Mouse (Mus musculus): ENCODE data around the gene Phc3.

Phc3 gene

GRCm38 (mm10) chr3:30981616-30982380 is 12.6 kb upstream of the Phc3 start:
- peak; percentile 69 for DNase-seq (ENCODE audit: extremely low read depth, insufficient read length, low spot score)

GRCm38 (mm10) chr3:30976991-30977603 is 7.9 kb upstream of the Phc3 start:
- DNase-seq (ENCODE audit: extremely low read depth, insufficient read length, low spot score), result no peak

- no peak for DNase-seq (ENCODE audit: extremely low read depth, insufficient read length, low spot score)
Measured at GRCm38 (mm10) chr3:30975102-30975754, 6.0 kb upstream of the Phc3 start.

- DNase-seq (ENCODE audit: extremely low read depth, insufficient read length, low spot score), result peak; percentile 81
Measured at GRCm38 (mm10) chr3:30968531-30969092, 603 bp downstream of the Phc3 start.

- no peak for DNase-seq (ENCODE audit: extremely low read depth, insufficient read length, low spot score)
Measured at GRCm38 (mm10) chr3:30965644-30966043, 3.6 kb downstream of the Phc3 start.

- DNase-seq (ENCODE audit: extremely low read depth, insufficient read length, low spot score), result no peak
Measured at GRCm38 (mm10) chr3:30964216-30964615, 5.0 kb downstream of the Phc3 start.

- DNase-seq (ENCODE audit: extremely low read depth, insufficient read length, low spot score), result no peak
Measured at GRCm38 (mm10) chr3:30963100-30963499, 6.1 kb downstream of the Phc3 start.

GRCm38 (mm10) chr3:30959868-30960831 is 9.1 kb downstream of the Phc3 start:
- no peak for DNase-seq (ENCODE audit: extremely low read depth, insufficient read length, low spot score)

GRCm38 (mm10) chr3:30958709-30959108 is 10.5 kb downstream of the Phc3 start:
- DNase-seq (ENCODE audit: extremely low read depth, insufficient read length, low spot score), result no peak

- no peak for DNase-seq (ENCODE audit: extremely low read depth, insufficient read length, low spot score)
Measured at GRCm38 (mm10) chr3:30956327-30956726, 12.9 kb downstream of the Phc3 start.

GRCm38 (mm10) chr3:30952273-30953070 is 16.7 kb downstream of the Phc3 start:
- no peak for DNase-seq (ENCODE audit: extremely low read depth, insufficient read length, low spot score)

GRCm38 (mm10) chr3:30951652-30952051 is 17.6 kb downstream of the Phc3 start:
- DNase-seq (ENCODE audit: extremely low read depth, insufficient read length, low spot score), result no peak

GRCm38 (mm10) chr3:30934384-30934783 is 34.8 kb downstream of the Phc3 start:
- no peak for DNase-seq (ENCODE audit: extremely low read depth, insufficient read length, low spot score)

- no peak for DNase-seq (ENCODE audit: extremely low read depth, insufficient read length, low spot score)
Measured at GRCm38 (mm10) chr3:30929828-30930227, 39.4 kb downstream of the Phc3 start.

- DNase-seq (ENCODE audit: extremely low read depth, insufficient read length, low spot score), result no peak
Measured at GRCm38 (mm10) chr3:30927664-30928063, 41.6 kb downstream of the Phc3 start.

GRCm38 (mm10) chr3:30917160-30917559 is 52.1 kb downstream of the Phc3 start:
- no peak for DNase-seq (ENCODE audit: extremely low read depth, insufficient read length, low spot score)

- DNase-seq (ENCODE audit: extremely low read depth, insufficient read length, low spot score), result no peak
Measured at GRCm38 (mm10) chr3:30904658-30905057, 64.6 kb downstream of the Phc3 start.

- no peak for DNase-seq (ENCODE audit: extremely low read depth, insufficient read length, low spot score)
Measured at GRCm38 (mm10) chr3:30899407-30899806, 69.8 kb downstream of the Phc3 start.

GRCm38 (mm10) chr3:30896721-30897120 is 72.5 kb downstream of the Phc3 start:
- no peak for DNase-seq (ENCODE audit: extremely low read depth, insufficient read length, low spot score)

- no peak for DNase-seq (ENCODE audit: extremely low read depth, insufficient read length, low spot score)
Measured at GRCm38 (mm10) chr3:30889014-30889413, 80.2 kb downstream of the Phc3 start.

All from 3134 (cell line).